Mouse (Mus musculus) lung, embryonic 16.5 days (tissue): Measurements from ENCODE around the gene Cdk6. TPM values are rescaled to one million over a fixed set of nuclear protein-coding genes. Genes with fewer than 3 reads are reported as not detected.

Source experiments
- ATAC-seq: fragments of 200-750 bp; cut with Nextera tagmentation; 2 replicates; pipeline ENCODE4 v1.8.0; 2017; ENCODE audit warnings: low read depth, mild to moderate bottlenecking, moderate library complexity
- H3K27ac ChIP-seq: fragments of 300-500 bp; sonication (generic); 2 replicates; pipeline ENCODE4 v1.5.1; 2014; ENCODE audit warnings: mild to moderate bottlenecking, control low read depth, low read length
- H3K27me3 ChIP-seq: fragments of 300-500 bp; sonication (generic); 2 replicates; pipeline ENCODE4 v1.6.1; 2014; ENCODE audit warnings: low read depth, low read length, mixed read lengths; ENCODE audit not compliant: control insufficient read depth, insufficient read depth
- H3K36me3 ChIP-seq: fragments of 300-500 bp; sonication (generic); 2 replicates; pipeline ENCODE4 v1.6.1; 2014; ENCODE audit warnings: low read length; ENCODE audit not compliant: control insufficient read depth, insufficient read depth
- H3K4me1 ChIP-seq: fragments of 300-500 bp; sonication (generic); replicated peaks from 2 replicates; pipeline ENCODE4 v1.6.1; 2014; ENCODE audit warnings: low read length, mixed read lengths; ENCODE audit not compliant: control insufficient read depth, insufficient read depth
- H3K4me2 ChIP-seq: fragments of 300-500 bp; sonication (generic); 2 replicates; pipeline ENCODE4 v1.6.1; 2014; ENCODE audit warnings: low read depth, low read length, control low read depth
- H3K4me3 ChIP-seq: fragments of 300-500 bp; sonication (generic); 2 replicates; pipeline ENCODE4 v1.5.1; 2014; ENCODE audit warnings: mild to moderate bottlenecking, low read length, control low read depth
- H3K9ac ChIP-seq: fragments of 300-500 bp; sonication (generic); 2 replicates; pipeline ENCODE4 v1.6.1; 2014; ENCODE audit warnings: low read length, control low read depth
- H3K9me3 ChIP-seq: fragments of 300-500 bp; sonication (generic); 2 replicates; pipeline ENCODE4 v1.6.1; 2016; ENCODE audit warnings: low read length; ENCODE audit not compliant: control insufficient read depth
- WGBS: fragments of 180-500 bp; shearing (Covaris S2); extraction: QIAGEN DNeasy Blood & Tissue Kit; methylation state at CpG from one replicate; pipeline ENCODE4 v1.1.7; 2014; 5-methylcytosine and 5-hydroxymethylcytosine counted together
- polyA plus RNA-seq: library from polyadenylated mRNA; unstranded; fragments of >200 nt; fragmentation: Nextera tagmentation; extraction: Ambion mirVana; gene quantifications from 2 replicates; pipeline ENCODE4 v1.2.1, GENCODE M21; 2015

The Cdk6 gene
- polyA plus RNA-seq, 1 experiment from 2014 or later, result 33.7 TPM

DNA sequence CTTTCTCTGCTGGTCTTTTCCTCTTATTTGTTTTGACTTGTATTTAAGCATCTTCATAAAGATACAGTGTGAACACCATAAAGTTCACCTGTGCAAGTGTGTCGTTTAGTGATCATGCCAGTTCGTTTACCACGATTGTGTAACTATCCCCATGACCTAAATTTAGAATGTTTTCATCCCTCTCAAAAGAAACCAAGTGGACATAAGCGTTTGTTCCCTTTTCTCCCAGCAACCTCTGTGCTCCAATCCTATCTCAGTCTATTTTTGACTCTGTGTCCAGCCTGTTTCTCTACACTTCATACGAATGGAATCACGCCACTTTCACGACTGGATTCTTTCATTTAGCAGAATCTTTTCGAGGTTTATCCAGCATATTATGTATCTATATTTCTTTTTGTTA is 40.5 kb downstream of the Cdk6 start:
- Histone ChIP-seq H3K9ac (no peak overlapping the region), H3K4me1 (peaks cover 23% of the 10 kb centered on the region), H3K4me3 (no peak overlapping the region), H3K27me3 (no peaks in the 10 kb centered on the region), H3K27ac (peak overlapping the region; percentile 61; the same call in 1 of the 2 replicates), H3K36me3 (no peaks in the 10 kb centered on the region), H3K4me2 (no peak overlapping the region), H3K9me3 (no peaks in the 10 kb centered on the region)
- no peak for ATAC-seq
- WGBS, result 73% methylated on average over 8 of the region's 8 CpGs

DNA sequence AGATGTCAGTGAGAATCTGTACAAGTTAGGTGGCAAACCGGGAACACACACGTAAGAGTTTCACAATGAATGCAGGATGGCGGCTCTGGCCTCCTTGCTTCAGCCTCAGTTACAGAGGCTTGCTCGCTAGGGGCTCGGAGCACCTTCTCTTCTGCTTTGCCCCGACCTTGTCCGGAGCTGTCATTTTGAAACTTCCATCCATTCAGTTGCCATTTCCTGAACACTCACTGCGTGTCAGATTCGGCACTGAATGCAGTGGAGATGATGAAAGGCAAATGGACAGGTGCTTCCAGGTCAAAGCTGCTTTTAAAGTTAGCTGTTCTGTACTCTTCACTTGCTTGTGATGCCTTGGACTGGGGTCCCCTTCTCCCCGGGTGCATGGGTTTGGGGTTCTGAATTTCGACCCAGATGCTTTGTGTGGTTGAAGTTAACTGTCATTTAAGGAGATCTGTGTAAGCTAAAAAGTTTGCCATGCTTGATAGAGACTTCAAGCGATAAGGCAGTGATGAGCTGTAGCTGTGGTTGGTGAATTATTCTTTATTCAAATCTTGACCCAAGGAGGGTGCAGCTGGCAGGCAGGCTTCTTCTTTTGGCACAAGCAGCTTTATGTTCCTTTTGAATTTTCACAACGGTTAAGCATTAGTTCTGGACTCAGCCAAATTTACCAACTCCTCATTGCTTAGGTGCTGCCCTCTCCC is 41.2 kb downstream of the Cdk6 start:
- H3K4me2 ChIP-seq, result no peak overlapping the region
- H3K9ac ChIP-seq, result no peak overlapping the region
- H3K4me3 ChIP-seq, result no peak overlapping the region
- H3K27me3 ChIP-seq, result no peaks in the 10 kb centered on the region
- WGBS, result 73% methylated on average over 13 of the region's 13 CpGs
- ATAC-seq, result no peak
- no peaks in the 10 kb centered on the region for H3K9me3 ChIP-seq
- H3K36me3 ChIP-seq, result no peaks in the 10 kb centered on the region
- peaks cover 26% of the 10 kb centered on the region for H3K4me1 ChIP-seq
- no peak overlapping the region for H3K27ac ChIP-seq

DNA sequence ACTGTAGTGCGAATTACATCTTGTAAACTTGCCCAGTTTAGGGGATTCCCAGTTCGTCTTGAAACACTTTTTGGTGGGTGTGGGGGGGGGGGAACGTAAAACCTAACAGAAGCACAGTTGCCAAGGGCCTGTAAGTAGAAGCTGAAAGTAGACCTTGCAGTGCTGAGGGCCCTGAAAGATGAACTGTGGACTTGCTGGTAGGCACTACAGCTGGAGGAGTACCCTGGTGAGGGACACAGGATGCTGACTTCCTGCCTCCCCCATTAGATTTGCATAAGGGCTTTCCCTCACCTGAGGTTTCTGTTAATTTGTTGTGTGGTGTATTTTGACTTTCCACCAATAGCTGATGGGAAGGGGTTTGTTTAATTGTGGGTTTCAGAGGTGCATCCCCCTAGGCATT is 42.3 kb downstream of the Cdk6 start:
- no peak overlapping the region for H3K4me2 ChIP-seq
- H3K36me3 ChIP-seq, result no peaks in the 10 kb centered on the region
- H3K4me3 ChIP-seq, result no peak overlapping the region
- no peak overlapping the region for H3K27ac ChIP-seq
- WGBS, result 63% methylated on average over 3 of the region's 3 CpGs
- no peak for ATAC-seq
- no peak overlapping the region for H3K9ac ChIP-seq
- H3K9me3 ChIP-seq, result no peaks in the 10 kb centered on the region
- H3K27me3 ChIP-seq, result no peaks in the 10 kb centered on the region
- peaks cover 26% of the 10 kb centered on the region for H3K4me1 ChIP-seq

DNA sequence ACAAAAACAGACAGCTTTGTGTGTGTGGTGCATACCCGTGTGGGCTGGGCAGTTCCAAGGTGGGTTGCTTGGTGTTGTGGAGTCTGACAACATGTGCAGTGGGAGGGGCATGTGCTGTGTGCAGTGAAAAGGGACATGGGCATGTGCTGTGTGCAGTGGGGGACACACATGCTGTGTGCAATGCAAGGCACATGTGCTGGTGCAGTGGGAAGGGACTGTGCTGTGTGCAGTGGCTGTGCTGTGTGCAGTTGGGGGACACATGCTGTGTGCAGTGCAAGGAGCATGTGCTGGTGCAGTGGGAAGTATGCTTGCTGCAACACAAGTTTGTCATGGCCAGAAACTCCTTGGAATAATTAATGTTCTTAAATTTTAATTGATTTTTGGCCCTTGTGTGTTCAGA is 43.8 kb downstream of the Cdk6 start:
- Histone ChIP-seq H3K4me3 (no peak overlapping the region), H3K9me3 (no peaks in the 10 kb centered on the region), H3K27me3 (no peaks in the 10 kb centered on the region), H3K4me1 (peaks cover 26% of the 10 kb centered on the region), H3K4me2 (no peak overlapping the region), H3K9ac (no peak overlapping the region), H3K27ac (no peak overlapping the region), H3K36me3 (no peaks in the 10 kb centered on the region)
- ATAC-seq, result no peak
- 78% methylated on average over 1 of the region's 1 CpGs for WGBS

DNA sequence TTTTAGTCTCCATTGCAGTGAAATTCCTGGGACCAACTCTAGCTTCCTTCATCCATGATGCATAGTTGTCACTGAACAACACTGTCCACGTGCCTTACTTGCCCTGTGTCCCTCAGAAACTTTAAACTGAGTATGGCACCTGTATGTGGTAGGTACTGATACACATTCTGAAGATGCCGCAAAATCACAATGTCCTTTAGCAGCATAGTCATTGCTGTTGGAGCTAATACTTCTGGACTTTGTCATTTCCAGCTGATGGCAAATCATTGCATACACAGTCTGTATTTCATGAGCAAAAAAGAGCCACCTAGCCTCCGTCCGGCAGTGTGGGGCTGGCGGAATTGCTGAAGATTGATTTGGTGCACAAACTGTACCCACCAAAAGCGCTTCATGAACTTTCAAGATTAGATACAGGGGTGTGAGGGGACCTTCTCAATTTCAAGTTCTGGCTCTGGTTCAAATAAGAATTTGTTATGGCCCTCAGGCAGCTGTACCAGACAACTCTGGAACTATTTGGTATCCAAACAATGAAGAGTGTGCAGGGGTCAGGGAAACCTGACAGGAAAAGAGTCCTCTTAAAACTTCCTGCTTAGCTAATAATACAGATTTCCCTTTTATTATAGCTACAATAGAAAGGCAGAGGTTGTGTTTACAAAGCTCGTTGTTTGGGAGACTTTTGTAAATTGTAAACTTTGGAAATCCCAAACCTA is 44.9 kb downstream of the Cdk6 start:
- Histone ChIP-seq H3K27me3 (no peaks in the 10 kb centered on the region), H3K27ac (no peak overlapping the region), H3K4me3 (no peak overlapping the region), H3K9ac (no peak overlapping the region), H3K36me3 (peaks cover 2% of the 10 kb centered on the region; the same call in 1 of the 2 replicates), H3K4me2 (no peak overlapping the region), H3K4me1 (peaks cover 24% of the 10 kb centered on the region), H3K9me3 (no peaks in the 10 kb centered on the region)
- ATAC-seq, result peak; percentile 64
- 42% methylated on average over 7 of the region's 7 CpGs for WGBS

DNA sequence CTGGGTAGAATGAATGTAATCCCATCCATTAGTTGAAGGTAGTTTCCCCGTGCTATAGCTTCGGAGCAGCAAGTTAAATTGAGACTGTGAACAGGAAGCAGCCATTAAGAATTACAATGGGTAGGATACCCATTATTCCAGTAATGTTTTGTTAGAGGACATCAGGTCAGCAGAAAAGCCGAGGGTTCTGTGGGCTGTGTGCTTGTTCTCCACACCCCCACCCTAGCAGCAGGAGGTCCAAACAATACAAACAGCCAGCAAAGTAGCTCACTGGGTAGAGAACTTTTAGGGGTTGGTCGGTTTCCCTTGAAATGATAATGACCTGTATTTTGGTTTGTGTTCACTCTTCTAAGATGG is 45.4 kb downstream of the Cdk6 start:
- H3K4me2 ChIP-seq, result peak overlapping the region; percentile 15; the same call in 1 of the 2 replicates
- no peak overlapping the region for H3K4me3 ChIP-seq
- peaks cover 20% of the 10 kb centered on the region for H3K4me1 ChIP-seq
- no peak overlapping the region for H3K9ac ChIP-seq
- peak; percentile 70 for ATAC-seq
- WGBS, result 30% methylated on average over 4 of the region's 4 CpGs
- H3K27me3 ChIP-seq, result no peaks in the 10 kb centered on the region
- peaks cover 3% of the 10 kb centered on the region; the same call in 1 of the 2 replicates for H3K36me3 ChIP-seq
- no peaks in the 10 kb centered on the region for H3K9me3 ChIP-seq
- peak overlapping the region; percentile 44; the same call in 1 of the 2 replicates for H3K27ac ChIP-seq

DNA sequence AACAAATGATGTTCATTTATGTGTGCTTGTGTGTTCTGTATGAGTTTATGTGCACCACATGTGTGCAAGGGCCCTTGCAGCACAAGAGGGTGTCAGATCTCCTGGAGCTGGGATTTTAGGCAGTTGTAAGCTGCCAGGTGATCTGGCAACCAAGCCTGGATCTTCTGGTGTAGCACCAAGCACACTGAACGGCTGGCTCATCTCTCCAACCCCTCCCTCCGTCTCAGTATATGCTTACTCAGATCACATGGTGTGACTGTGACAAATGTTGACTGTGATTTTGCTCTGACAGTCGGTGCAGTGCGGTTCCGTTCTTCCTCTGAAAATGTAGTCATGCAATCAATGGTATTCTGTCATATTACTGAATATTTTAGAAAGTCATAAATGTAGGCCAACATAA is 45.9 kb downstream of the Cdk6 start:
- 34% methylated on average over 5 of the region's 5 CpGs for WGBS
- Histone ChIP-seq H3K9me3 (no peaks in the 10 kb centered on the region), H3K4me1 (peaks cover 18% of the 10 kb centered on the region), H3K27ac (peak overlapping the region; percentile 44), H3K36me3 (peaks cover 3% of the 10 kb centered on the region; the same call in 1 of the 2 replicates), H3K4me3 (no peak overlapping the region), H3K9ac (no peak overlapping the region), H3K4me2 (peak overlapping the region; percentile 15; the same call in 1 of the 2 replicates), H3K27me3 (no peaks in the 10 kb centered on the region)
- ATAC-seq, result 0 out of 2 replicates have a peak, but pooled peaks have one; percentile 53

DNA sequence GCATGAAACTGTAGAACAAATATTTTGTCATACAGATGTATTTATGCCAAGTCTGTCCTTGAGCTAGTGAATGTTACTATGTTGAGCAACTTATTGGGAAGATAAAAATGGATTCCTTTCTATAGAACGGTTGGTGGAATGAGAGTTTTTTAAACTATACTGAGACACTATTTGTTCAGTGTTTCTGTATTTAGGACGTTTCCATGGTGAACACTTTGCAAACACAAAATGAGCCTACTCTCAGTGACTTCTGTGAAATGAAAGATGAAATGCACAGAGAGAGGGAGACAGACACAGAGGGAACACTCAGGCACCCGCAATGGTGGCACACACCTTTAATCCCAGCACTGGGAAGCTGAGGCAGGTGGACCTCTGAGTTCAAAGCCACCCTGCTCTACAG is 51.6 kb downstream of the Cdk6 start:
- Histone ChIP-seq H3K4me3 (no peak overlapping the region), H3K27me3 (no peaks in the 10 kb centered on the region), H3K4me1 (no peaks in the 10 kb centered on the region), H3K9me3 (no peaks in the 10 kb centered on the region), H3K27ac (no peak overlapping the region), H3K36me3 (peaks cover 5% of the 10 kb centered on the region; the same call in 1 of the 2 replicates), H3K4me2 (no peak overlapping the region), H3K9ac (no peak overlapping the region)
- ATAC-seq, result no peak
- 51% methylated on average over 3 of the region's 3 CpGs for WGBS

DNA sequence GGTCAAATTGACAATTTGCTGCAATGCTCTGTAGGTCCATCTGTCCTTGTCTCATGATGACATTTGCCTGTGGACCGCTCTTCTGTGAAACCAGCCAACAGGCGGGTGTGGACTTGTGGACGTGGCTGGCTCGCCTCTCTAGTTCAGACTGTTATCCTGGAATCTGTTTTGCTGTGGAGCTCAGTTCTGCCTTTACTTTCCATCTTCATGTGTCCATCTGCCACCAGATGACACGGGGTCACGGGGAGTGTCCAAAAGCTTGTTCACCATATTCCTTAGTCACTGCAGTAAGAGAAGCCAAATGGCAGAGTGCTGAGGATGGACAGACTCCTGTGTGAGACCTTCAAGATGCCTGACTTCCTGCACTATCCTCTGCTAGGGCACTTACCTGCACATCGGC is 52.9 kb downstream of the Cdk6 start:
- WGBS, result 90% methylated on average over 7 of the region's 7 CpGs
- Histone ChIP-seq H3K27ac (no peak overlapping the region), H3K9ac (no peak overlapping the region), H3K36me3 (peaks cover 5% of the 10 kb centered on the region; the same call in 1 of the 2 replicates), H3K4me1 (no peaks in the 10 kb centered on the region), H3K9me3 (no peaks in the 10 kb centered on the region), H3K4me2 (no peak overlapping the region), H3K27me3 (no peaks in the 10 kb centered on the region), H3K4me3 (no peak overlapping the region)
- no peak for ATAC-seq
